Mouse (Mus musculus): ENCODE measurements around the gene Hhatl. TPM values are rescaled to one million over a fixed set of nuclear protein-coding genes. Genes with fewer than 3 reads are reported as not detected.

Gene Hhatl
- polyA plus RNA-seq, 2 experiments = not detected

- Histone ChIP-seq H3K9me3 (ENCODE audit: control insufficient read depth, low read length) (no peaks in the 10 kb centered on the region), H3K4me1 (replicated peaks; ENCODE audit: control insufficient read depth in 2 of 2, insufficient read depth in 2 of 2, low read length in 1 of 2) (no peaks in the 10 kb centered on the region), H3K4me2 (ENCODE audit: low read depth) (no peak overlapping the region), H3K27ac (no peak overlapping the region), H3K9ac (replicated peaks) (no peak overlapping the region), H3K36me3 (replicated peaks; ENCODE audit: control insufficient read depth, insufficient read depth, low read depth) (no peaks in the 10 kb centered on the region), H3K4me3 (ENCODE audit: insufficient read depth in 1 of 2, low read depth in 2 of 2, low read length in 2 of 2) (no peak overlapping the region), H3K27me3 (ENCODE audit: control insufficient read depth, insufficient read depth, low read length) (no peaks in the 10 kb centered on the region)
- ATAC-seq (ENCODE audit: insufficient read depth) (no peak), DNase-seq (ENCODE audit: low read depth in 3 of 3, low spot score in 3 of 3) (peak; percentile 33 to 46 (median 38))
- WGBS (ENCODE audit: insufficient replicate concordance) = 26% methylated on average over 6 of the region's 6 CpGs
- TF ChIP-seq CTCF (IDR thresholded peaks at IDR 0.05; ENCODE audit: low read depth) = peak; percentile 88
- TF ChIP-seq EP300 (IDR thresholded peaks at IDR 0.05; ENCODE audit: low read depth) = no peak
These were observed 38.6 kb upstream of the Hhatl start for GRCm38 (mm10) chr9:121830956-121831293.

GRCm38 (mm10) chr9:121830243-121830955 is 38.1 kb upstream of the Hhatl start:
- TF ChIP-seq CTCF (IDR thresholded peaks at IDR 0.05; ENCODE audit: low read depth) (peak; percentile 71), EP300 (IDR thresholded peaks at IDR 0.05; ENCODE audit: low read depth) (no peak)

DNA sequence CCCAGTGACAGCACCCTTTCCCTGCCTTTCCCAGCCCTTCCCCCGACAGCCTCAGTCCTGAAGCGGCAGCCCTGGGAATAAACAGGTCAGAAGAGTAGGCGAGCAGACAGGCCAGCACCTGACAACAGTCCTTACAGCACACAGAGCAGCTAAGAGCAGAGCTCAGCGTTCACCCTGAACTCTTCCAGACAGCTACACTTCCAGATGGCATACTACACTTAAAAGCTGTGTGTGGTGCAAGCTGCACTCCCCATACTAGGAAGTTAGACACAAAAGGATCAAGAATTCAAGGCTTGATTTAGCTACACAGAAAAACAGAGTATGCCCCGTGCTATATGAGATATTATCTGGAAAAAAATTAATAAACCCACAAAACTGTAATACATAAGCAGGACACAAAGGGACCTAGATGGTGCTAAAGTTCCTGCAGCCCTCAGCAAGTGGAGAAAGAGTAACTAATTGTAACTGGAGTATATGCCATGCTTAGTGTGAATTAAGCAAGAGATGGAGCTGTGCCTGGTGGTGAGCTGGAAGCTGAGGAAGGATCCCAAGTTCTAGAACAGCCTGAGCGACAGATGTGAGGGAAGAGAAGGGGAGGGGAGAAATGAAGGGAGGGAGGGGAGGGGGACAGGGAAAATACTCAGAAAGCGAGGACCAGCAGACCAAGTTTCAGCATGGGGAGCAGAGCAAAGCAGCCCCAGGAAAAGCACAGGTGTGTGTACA is 37.1 kb upstream of the Hhatl start:
- WGBS (ENCODE audit: insufficient replicate concordance) = 45% methylated on average over 7 of the region's 7 CpGs

More at GRCm38 (mm10) chr9:121830243-121830955, 38.1 kb upstream of the Hhatl start:
- Histone ChIP-seq H3K9me3 (ENCODE audit: control insufficient read depth, low read length) (no peaks in the 10 kb centered on the region), H3K4me1 (replicated peaks; ENCODE audit: control insufficient read depth in 2 of 2, insufficient read depth in 2 of 2, low read length in 1 of 2) (no peaks in the 10 kb centered on the region), H3K27me3 (ENCODE audit: control insufficient read depth, insufficient read depth, low read length) (no peaks in the 10 kb centered on the region), H3K4me2 (ENCODE audit: low read depth) (no peak overlapping the region), H3K4me3 (ENCODE audit: insufficient read depth in 1 of 2, low read depth in 2 of 2, low read length in 2 of 2) (no peak overlapping the region), H3K27ac (no peak overlapping the region), H3K9ac (replicated peaks) (no peak overlapping the region), H3K36me3 (replicated peaks; ENCODE audit: control insufficient read depth, insufficient read depth, low read depth) (no peaks in the 10 kb centered on the region)
- 54% methylated on average over 6 of the region's 6 CpGs for WGBS (ENCODE audit: insufficient replicate concordance)
- ATAC-seq (ENCODE audit: insufficient read depth) (no peak), DNase-seq (ENCODE audit: low read depth in 3 of 3, low spot score in 3 of 3) (peak in 1 of 3 experiments; percentile 17)

GRCm38 (mm10) chr9:121828314-121828713 is 36.0 kb upstream of the Hhatl start:
- TF ChIP-seq EP300 (IDR thresholded peaks at IDR 0.05; ENCODE audit: low read depth) (no peak), CTCF (IDR thresholded peaks at IDR 0.05; ENCODE audit: low read depth) (no peak)
- ATAC-seq (ENCODE audit: insufficient read depth) = no peak
- Histone ChIP-seq H3K9me3 (ENCODE audit: control insufficient read depth, low read length) (no peaks in the 10 kb centered on the region), H3K27ac (no peak overlapping the region), H3K4me2 (ENCODE audit: low read depth) (no peak overlapping the region), H3K9ac (replicated peaks) (no peak overlapping the region), H3K36me3 (replicated peaks; ENCODE audit: control insufficient read depth, insufficient read depth, low read depth) (no peaks in the 10 kb centered on the region), H3K4me3 (ENCODE audit: insufficient read depth in 1 of 2, low read depth in 2 of 2, low read length in 2 of 2) (no peak overlapping the region), H3K4me1 (replicated peaks; ENCODE audit: control insufficient read depth in 2 of 2, insufficient read depth in 2 of 2, low read length in 1 of 2) (no peaks in the 10 kb centered on the region), H3K27me3 (ENCODE audit: control insufficient read depth, insufficient read depth, low read length) (no peaks in the 10 kb centered on the region)
- no peak for DNase-seq (ENCODE audit: low read depth in 3 of 3, low spot score in 3 of 3)
- WGBS (ENCODE audit: insufficient replicate concordance) = 41% methylated on average over 6 of the region's 6 CpGs

More for the DNA sequence above, 37.1 kb upstream of the Hhatl start:
- H3K27me3 ChIP-seq (ENCODE audit: control insufficient read depth, insufficient read depth, low read length) = no peaks in the 10 kb centered on the region
- no peak overlapping the region for H3K9ac ChIP-seq (replicated peaks)
- no peak overlapping the region for H3K4me3 ChIP-seq (ENCODE audit: insufficient read depth in 1 of 2, low read depth in 2 of 2, low read length in 2 of 2)
- ATAC-seq (ENCODE audit: insufficient read depth) (no peak), DNase-seq (ENCODE audit: low read depth in 3 of 3, low spot score in 3 of 3) (no peak)
- H3K36me3 ChIP-seq (replicated peaks; ENCODE audit: control insufficient read depth, insufficient read depth, low read depth) = no peaks in the 10 kb centered on the region
- TF ChIP-seq CTCF (IDR thresholded peaks at IDR 0.05; ENCODE audit: low read depth) (no peak), EP300 (IDR thresholded peaks at IDR 0.05; ENCODE audit: low read depth) (no peak)
- H3K9me3 ChIP-seq (ENCODE audit: control insufficient read depth, low read length) = no peaks in the 10 kb centered on the region
- H3K4me1 ChIP-seq (replicated peaks; ENCODE audit: control insufficient read depth in 2 of 2, insufficient read depth in 2 of 2, low read length in 1 of 2) = no peaks in the 10 kb centered on the region
- no peak overlapping the region for H3K4me2 ChIP-seq (ENCODE audit: low read depth)
- H3K27ac ChIP-seq = no peak overlapping the region

- no peak overlapping the region for H3K4me2 ChIP-seq (ENCODE audit: low read depth)
- no peak overlapping the region for H3K27ac ChIP-seq
- no peaks in the 10 kb centered on the region for H3K9me3 ChIP-seq (ENCODE audit: control insufficient read depth, low read length)
- no peak for TF ChIP-seq EP300 (IDR thresholded peaks at IDR 0.05; ENCODE audit: low read depth)
- TF ChIP-seq CTCF (IDR thresholded peaks at IDR 0.05; ENCODE audit: low read depth) = no peak
- DNase-seq (ENCODE audit: low read depth in 3 of 3, low spot score in 3 of 3) (no peak), ATAC-seq (ENCODE audit: insufficient read depth) (no peak)
- 69% methylated on average over 3 of the region's 3 CpGs for WGBS (ENCODE audit: insufficient replicate concordance)
- H3K27me3 ChIP-seq (ENCODE audit: control insufficient read depth, insufficient read depth, low read length) = no peaks in the 10 kb centered on the region
- H3K36me3 ChIP-seq (replicated peaks; ENCODE audit: control insufficient read depth, insufficient read depth, low read depth) = no peaks in the 10 kb centered on the region
- H3K4me3 ChIP-seq (ENCODE audit: insufficient read depth in 1 of 2, low read depth in 2 of 2, low read length in 2 of 2) = no peak overlapping the region
- no peak overlapping the region for H3K9ac ChIP-seq (replicated peaks)
- no peaks in the 10 kb centered on the region for H3K4me1 ChIP-seq (replicated peaks; ENCODE audit: control insufficient read depth in 2 of 2, insufficient read depth in 2 of 2, low read length in 1 of 2)
These were observed 34.0 kb upstream of the Hhatl start for GRCm38 (mm10) chr9:121826356-121826755.
